Mouse (Mus musculus): ENCODE measurements around the gene Man1a2.

The Man1a2 gene

GRCm38 (mm10) chr3:100684234-100684975, 898 bp downstream of the Man1a2 start:
- DNase-seq, result peak; percentile 45 to 50

DNA sequence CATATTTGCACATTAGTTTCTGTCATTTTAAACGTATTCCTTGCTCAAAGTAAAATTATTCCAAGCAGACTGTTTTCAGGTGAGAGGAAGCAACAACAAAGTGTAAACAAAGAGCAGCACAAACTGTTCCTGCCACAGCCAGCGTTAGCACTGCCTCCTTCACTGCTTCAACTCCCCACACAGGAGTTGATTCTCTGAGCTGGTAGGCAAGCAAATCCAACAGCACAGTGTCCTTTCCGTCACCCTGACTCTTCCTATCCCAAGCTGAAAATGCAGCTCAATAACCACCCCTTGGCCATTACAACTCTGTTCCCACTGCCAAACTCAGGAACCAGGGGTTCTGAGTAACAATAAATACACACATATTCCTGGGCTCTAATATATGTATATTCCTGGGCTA, 2.5 kb downstream of the Man1a2 start:
- peak in 1 of 2 experiments; percentile 12 for DNase-seq

GRCm38 (mm10) chr3:100682281-100682680, 3.0 kb downstream of the Man1a2 start:
- DNase-seq, result no peak

- DNase-seq, result peak in 1 of 2 experiments; percentile 19
These were observed 3.7 kb downstream of the Man1a2 start for GRCm38 (mm10) chr3:100681448-100682092.

GRCm38 (mm10) chr3:100680226-100680625, 5.1 kb downstream of the Man1a2 start:
- no peak for DNase-seq

- DNase-seq, result no peak
These were observed 6.2 kb downstream of the Man1a2 start for GRCm38 (mm10) chr3:100678951-100679570.

- DNase-seq, result no peak
These were observed 10.2 kb downstream of the Man1a2 start for GRCm38 (mm10) chr3:100675146-100675545.

DNA sequence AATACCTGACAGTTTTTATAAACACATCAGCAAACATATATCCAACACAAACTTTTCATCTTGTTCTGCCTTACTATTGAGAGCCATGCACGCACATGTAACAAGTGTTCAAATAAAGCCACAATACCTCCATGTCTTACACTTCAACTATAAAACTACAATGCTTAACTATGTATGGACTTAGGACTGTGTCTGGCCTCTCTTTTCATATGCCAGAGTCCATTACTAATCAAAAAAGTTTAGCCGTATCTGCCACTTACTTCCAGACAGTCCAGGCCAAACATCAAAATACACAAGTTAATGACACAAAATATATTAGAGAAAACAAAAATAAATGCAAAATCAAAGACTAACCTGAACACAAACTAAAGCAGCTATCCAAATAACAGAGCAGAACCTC, 14.9 kb downstream of the Man1a2 start:
- no peak for DNase-seq

- no peak for DNase-seq
These were observed 32.0 kb downstream of the Man1a2 start for GRCm38 (mm10) chr3:100653291-100653690.

GRCm38 (mm10) chr3:100641581-100641980, 43.7 kb downstream of the Man1a2 start:
- DNase-seq, result no peak

GRCm38 (mm10) chr3:100636255-100636654, 49.0 kb downstream of the Man1a2 start:
- DNase-seq, result no peak

DNA sequence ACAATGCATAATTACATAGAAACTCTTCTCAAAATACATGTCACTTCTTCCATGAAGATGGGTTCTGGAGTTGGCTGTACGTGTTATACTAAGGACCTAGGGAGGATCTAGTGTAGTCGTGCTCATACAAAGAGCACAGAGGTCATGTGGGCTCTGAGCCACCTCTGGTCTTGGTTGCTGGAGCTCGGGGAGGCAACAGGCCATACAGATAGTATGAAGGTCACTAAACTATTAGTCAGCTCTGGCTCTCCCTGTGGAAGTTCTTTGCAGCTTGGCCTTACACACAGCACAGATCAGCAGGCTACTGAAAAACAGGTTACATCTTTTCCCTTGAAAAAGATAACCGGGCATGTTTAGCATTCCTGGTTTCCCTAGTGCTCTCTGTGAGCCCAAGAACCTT, 50.5 kb downstream of the Man1a2 start:
- DNase-seq, result no peak

DNA sequence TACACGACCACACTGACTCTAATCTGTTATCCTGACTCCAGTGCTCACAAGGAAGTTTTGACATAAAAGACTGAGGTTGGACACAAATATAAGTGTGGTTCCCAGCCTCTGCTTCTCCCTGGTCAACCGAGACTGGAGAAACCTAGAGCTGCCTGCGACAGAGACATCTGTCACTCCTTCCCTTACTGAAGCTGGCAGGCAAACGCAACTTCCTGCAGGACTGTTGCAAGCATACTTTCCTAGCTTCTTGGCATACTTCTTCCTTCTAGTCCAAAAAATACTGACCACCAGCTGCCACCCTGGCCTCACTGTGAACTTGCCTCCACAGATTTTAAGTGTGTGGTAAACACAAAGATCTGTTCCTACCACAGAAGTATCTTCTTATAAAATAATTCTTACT, 66.8 kb downstream of the Man1a2 start:
- no peak for DNase-seq

GRCm38 (mm10) chr3:100610916-100611315, 74.4 kb downstream of the Man1a2 start:
- DNase-seq, result no peak

DNA sequence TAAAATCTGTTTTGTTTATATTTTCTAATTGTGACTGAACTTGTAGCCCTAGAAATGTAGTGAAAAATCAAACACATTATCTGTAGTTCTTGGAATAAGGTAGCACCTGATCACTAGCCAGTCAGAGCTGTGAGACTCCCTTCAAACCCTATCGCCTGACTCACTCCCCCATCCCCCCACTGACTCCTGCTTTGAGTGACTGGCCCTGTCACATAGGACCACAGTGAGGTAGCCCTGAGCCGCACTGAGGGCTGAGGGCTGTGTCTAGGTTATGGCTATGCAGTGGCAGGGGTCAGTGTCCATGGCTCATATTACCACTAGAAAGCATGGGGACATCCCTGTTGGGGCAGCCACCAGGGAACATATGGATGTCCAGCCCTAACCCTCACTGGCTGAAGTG, 80.8 kb downstream of the Man1a2 start:
- DNase-seq, result no peak

GRCm38 (mm10) chr3:100599265-100599820, 86.0 kb downstream of the Man1a2 start:
- DNase-seq, result no peak

DNA sequence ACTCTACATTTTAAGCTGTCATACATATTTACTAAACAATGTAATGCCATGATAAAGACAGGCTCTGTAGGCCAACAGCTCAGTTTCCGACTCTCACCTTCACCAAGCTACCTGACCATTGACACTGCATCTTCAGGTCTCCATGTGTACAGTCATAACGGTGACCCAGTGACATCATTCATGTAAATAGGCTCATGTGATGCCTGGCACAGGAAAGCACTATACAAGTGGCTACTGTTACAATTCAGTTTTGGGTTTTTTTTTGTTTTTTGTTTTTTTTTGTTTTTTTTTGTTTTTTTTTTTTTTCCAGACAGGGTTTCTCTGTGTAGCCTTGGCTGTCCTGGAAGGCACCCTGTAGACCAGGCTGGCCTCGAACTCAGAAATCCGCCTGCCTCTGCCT, 94.2 kb downstream of the Man1a2 start:
- no peak for DNase-seq

GRCm38 (mm10) chr3:100582721-100583355, 102.5 kb downstream of the Man1a2 start:
- DNase-seq, result no peak

GRCm38 (mm10) chr3:100572571-100573183, 112.6 kb downstream of the Man1a2 start:
- no peak for DNase-seq

DNA sequence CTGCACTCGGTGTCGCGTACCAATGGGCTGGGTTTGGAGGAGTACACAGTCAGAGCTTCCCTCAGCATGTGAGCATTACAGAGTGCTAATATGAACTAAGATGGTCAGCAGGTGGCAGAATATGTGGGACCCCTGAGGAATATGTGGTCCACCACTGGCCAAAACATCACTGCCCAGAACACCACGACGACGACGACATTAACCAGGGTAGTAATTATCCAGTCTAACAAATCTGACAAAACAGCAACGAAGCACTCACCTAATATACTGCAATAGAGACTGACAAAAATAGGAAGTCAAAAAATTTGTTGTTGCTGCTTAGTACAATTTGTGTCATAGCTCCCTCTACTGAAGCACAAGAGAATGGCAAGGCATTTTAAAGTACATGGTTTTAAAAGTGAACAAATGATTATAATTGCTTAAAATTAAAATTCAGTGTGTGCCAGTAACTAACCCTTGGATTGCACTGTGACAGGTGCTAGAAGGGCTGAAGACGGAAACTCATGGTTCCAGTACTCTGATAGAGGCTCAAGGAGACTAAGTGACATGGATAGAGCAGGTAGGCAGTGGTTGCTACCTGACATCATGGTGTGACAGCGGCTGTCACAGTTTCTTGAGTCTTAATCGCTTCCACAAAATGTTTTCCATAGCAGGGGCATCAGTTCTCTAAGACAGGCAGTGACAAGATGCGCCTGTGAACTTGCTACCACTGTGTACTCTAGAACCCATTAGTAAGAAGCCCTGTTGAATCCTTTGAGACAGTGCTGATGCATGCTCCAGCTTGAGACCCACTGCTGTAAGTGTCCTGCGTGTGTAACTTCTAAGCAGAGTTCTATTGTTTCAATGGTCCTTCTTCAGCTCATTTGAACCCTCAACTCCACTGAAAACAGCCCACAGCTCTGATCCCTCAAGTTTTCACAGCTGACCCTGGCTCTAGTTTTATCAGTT, 116.6 kb downstream of the Man1a2 start:
- DNase-seq, result no peak

GRCm38 (mm10) chr3:100563565-100563964, 121.7 kb downstream of the Man1a2 start:
- DNase-seq, result no peak

- DNase-seq, result no peak
These were observed 122.8 kb downstream of the Man1a2 start for GRCm38 (mm10) chr3:100562455-100562854.

Measured in cerebellum, adult 18-20 months (tissue).